Mouse (Mus musculus) hindbrain, embryonic 15.5 days (tissue): ENCODE data around the gene Gtf3c5. TPM values are rescaled to one million over a fixed set of nuclear protein-coding genes. Genes with fewer than 3 reads are reported as not detected.

Experiments used
- ATAC-seq: fragments of 200-750 bp; cut with Nextera tagmentation; 2 replicates; pipeline ENCODE4 v1.8.0; 2017; ENCODE audit warnings: low read depth, moderate number of reproducible peaks, moderate TSS enrichment; ENCODE audit not compliant: low FRiP score
- H3K27ac ChIP-seq: fragments of 300-500 bp; sonication (generic); replicated peaks from 2 replicates; pipeline ENCODE4 v1.5.1; 2015; ENCODE audit warnings: mild to moderate bottlenecking, inconsistent platforms
- H3K27me3 ChIP-seq: fragments of 300-500 bp; sonication (generic); 2 replicates; pipeline ENCODE4 v1.6.1; 2015; ENCODE audit warnings: control low read depth, inconsistent platforms
- H3K36me3 ChIP-seq: fragments of 300-500 bp; sonication (generic); 2 replicates; pipeline ENCODE4 v1.6.1; 2015; ENCODE audit warnings: control low read depth, inconsistent platforms
- H3K4me1 ChIP-seq: fragments of 300-500 bp; sonication (generic); replicated peaks from 2 replicates; pipeline ENCODE4 v1.6.1; 2015; ENCODE audit warnings: control low read depth, inconsistent platforms
- H3K4me2 ChIP-seq: fragments of 300-500 bp; sonication (generic); 2 replicates; pipeline ENCODE4 v1.6.1; 2015; ENCODE audit warnings: moderate library complexity, mild to moderate bottlenecking, inconsistent platforms
- H3K4me3 ChIP-seq: fragments of 300-500 bp; sonication (generic); 2 replicates; pipeline ENCODE4 v1.5.1; 2015; ENCODE audit warnings: mild to moderate bottlenecking, inconsistent platforms
- H3K9ac ChIP-seq: fragments of 300-500 bp; sonication (generic); 2 replicates; pipeline ENCODE4 v1.6.1; 2015; ENCODE audit warnings: inconsistent platforms
- H3K9me3 ChIP-seq: fragments of 300-500 bp; sonication (generic); 2 replicates; pipeline ENCODE4 v1.6.1; 2016; ENCODE audit warnings: control low read depth, inconsistent platforms
- WGBS: fragments of 180-500 bp; shearing (Covaris S2); methylation state at CpG from one replicate; pipeline ENCODE4 v1.1.7; 2015; 5-methylcytosine and 5-hydroxymethylcytosine counted together
- polyA plus RNA-seq: library from polyadenylated mRNA; unstranded; fragments of >200 nt; fragmentation: Nextera tagmentation; extraction: Ambion mirVana; gene quantifications from 2 replicates; pipeline ENCODE4 v1.2.1, GENCODE M21; 2015

Gene Gtf3c5
- polyA plus RNA-seq = 41.6 and 42.8 TPM in 2 replicates

DNA sequence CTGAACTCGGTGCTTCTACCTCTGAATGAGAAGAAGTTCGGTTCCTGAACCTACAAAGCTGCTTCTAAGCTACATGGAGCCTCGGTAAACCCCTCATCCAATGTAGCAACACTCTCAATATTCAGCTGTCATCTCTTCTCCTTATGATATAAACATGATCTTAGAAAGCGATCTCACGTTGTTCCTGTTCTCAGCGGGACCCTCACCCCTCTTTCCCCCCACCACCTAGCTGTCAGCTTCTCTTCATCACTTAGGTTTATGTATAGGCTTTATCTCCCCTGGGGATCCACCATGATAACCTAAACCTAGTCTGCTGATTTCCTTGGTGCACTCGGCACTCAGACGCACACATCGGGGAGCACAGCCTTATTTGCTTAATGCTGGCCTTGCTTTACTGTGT lies at the start of gene Gtf3c5:
Gtf3c5 (minus strand) TSS at position 101 of the 400 bp plus-strand sequence.
- no peaks in the 10 kb centered on the region for H3K27me3 ChIP-seq
- peak within 1 kb of the TSS; percentile 90 for H3K4me3 ChIP-seq
- H3K36me3 ChIP-seq = peaks cover 9% of the 10 kb centered on the region
- ATAC-seq = no peak
- H3K9me3 ChIP-seq = no peaks in the 10 kb centered on the region
- peak within 1 kb of the TSS; percentile 98 for H3K27ac ChIP-seq
- peaks cover 29% of the 10 kb centered on the region for H3K4me1 ChIP-seq
- peak within 1 kb of the TSS; percentile 71 for H3K9ac ChIP-seq
- WGBS = 78% methylated on average over 9 of the region's 9 CpGs
- H3K4me2 ChIP-seq = peak within 1 kb of the TSS; percentile 80

- H3K36me3 ChIP-seq = no peaks in the 10 kb centered on the region
- H3K27ac ChIP-seq = no peak overlapping the region
- H3K4me2 ChIP-seq = no peak overlapping the region
- H3K4me1 ChIP-seq = no peaks in the 10 kb centered on the region
- H3K27me3 ChIP-seq = no peaks in the 10 kb centered on the region; the same call in 1 of the 2 replicates
- H3K9ac ChIP-seq = no peak overlapping the region
- 53% methylated on average over 4 of the region's 4 CpGs for WGBS
- no peak overlapping the region for H3K4me3 ChIP-seq
- no peak for ATAC-seq
- no peaks in the 10 kb centered on the region for H3K9me3 ChIP-seq
These were observed 49.6 kb upstream of the Gtf3c5 start for GRCm38 (mm10) chr2:28633136-28633535.

DNA sequence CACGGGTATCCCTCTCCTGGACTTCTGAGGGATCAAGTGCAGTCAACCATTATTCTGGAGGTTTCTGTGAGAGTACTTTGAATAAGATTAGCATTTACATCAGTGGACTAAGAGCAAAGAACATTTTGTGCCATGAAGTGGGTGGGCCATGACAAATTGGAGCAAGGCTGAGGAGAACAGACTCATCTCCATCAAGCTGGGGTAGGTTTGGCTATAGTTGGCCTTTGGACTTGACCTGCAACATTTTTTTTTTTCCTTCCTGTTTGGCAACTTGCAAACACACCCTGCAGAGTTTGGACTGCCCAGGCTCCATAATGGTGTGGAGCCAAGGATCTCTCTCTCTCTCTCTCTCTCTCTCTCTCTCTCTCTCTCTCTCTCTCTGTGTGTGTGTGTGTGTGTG lies 49.1 kb upstream of the Gtf3c5 start:
- Histone ChIP-seq H3K27ac (no peak overlapping the region), H3K9me3 (no peaks in the 10 kb centered on the region), H3K9ac (no peak overlapping the region), H3K4me3 (no peak overlapping the region), H3K36me3 (no peaks in the 10 kb centered on the region), H3K4me1 (no peaks in the 10 kb centered on the region), H3K4me2 (no peak overlapping the region), H3K27me3 (no peaks in the 10 kb centered on the region; the same call in 1 of the 2 replicates)
- 61% methylated on average over 1 of the region's 1 CpGs for WGBS
- ATAC-seq = no peak

DNA sequence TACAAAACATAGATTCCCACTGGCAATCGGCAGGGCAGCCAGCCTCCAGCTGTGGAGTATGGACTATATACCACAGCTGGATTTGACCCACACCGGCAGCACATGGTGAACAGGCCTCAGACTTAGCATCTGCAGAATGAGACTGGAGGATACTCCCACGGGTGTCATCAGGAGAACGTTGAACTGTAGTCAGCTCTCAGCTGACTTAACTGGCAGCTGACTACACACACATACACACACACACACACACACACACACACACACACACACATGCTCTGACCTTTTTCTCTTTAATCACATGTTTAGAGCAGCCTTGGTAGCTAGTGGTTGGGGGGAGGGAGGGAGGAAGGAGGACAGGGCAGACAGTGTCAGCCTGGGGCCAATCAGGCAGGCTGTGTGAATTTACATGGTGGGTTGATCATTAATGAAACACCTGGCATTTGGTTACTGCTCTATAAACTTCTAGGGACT lies 46.4 kb upstream of the Gtf3c5 start:
- H3K9me3 ChIP-seq = no peaks in the 10 kb centered on the region
- H3K9ac ChIP-seq = no peak overlapping the region
- ATAC-seq = no peak
- no peak overlapping the region for H3K27ac ChIP-seq
- no peaks in the 10 kb centered on the region for H3K36me3 ChIP-seq
- H3K4me3 ChIP-seq = no peak overlapping the region
- H3K4me2 ChIP-seq = no peak overlapping the region
- 46% methylated on average over 4 of the region's 4 CpGs for WGBS
- no peaks in the 10 kb centered on the region; the same call in 1 of the 2 replicates for H3K27me3 ChIP-seq
- no peaks in the 10 kb centered on the region for H3K4me1 ChIP-seq

DNA sequence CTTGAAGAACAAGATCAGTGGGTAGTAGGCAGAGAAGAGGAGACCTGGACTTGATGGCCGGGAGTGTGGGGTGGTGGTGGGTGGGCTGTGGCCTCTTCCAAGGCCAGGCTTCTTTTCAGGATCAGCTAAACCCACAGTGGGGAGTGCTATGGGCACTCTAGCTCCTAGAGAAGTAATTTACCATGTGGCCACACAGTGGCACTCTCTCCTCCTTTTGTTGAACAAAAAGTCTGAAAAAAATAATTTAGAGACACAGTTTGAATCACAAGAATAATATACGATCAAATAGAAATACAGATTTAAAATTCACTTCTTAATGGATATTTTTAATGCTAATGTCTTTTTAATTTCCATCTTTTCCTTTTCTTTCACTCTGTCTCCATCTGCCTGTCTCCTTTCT lies 44.5 kb upstream of the Gtf3c5 start:
- 69% methylated on average over 2 of the region's 2 CpGs for WGBS
- Histone ChIP-seq H3K9me3 (no peaks in the 10 kb centered on the region), H3K4me3 (no peak overlapping the region), H3K27me3 (no peaks in the 10 kb centered on the region; the same call in 1 of the 2 replicates), H3K27ac (no peak overlapping the region), H3K9ac (no peak overlapping the region), H3K36me3 (no peaks in the 10 kb centered on the region), H3K4me2 (no peak overlapping the region), H3K4me1 (no peaks in the 10 kb centered on the region)
- no peak for ATAC-seq

- Histone ChIP-seq H3K4me2 (no peak overlapping the region), H3K9me3 (no peaks in the 10 kb centered on the region)
- ATAC-seq = no peak
These were observed 42.5 kb upstream of the Gtf3c5 start for GRCm38 (mm10) chr2:28626038-28626437.

DNA sequence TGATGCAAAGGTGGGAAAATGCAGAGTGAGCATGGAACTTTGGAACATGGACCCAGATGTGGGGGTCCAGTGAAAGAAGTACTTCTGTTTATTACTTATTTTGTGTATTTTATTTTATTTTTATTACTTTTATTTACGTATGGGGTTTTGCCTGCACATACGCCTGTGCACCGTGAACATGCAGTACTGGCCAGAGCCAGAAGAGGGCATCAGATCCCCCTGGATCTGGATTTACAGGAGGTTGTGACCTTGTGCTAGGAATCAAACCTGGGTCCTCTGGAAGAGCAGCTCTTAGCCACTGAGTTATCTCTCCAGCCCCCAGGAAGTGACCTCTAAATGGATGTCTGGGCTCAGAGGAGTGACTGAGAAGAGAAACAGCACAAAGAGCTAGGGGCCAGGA lies 41.3 kb upstream of the Gtf3c5 start:
- peaks cover 19% of the 10 kb centered on the region; the same call in 1 of the 2 replicates for H3K27me3 ChIP-seq
- H3K36me3 ChIP-seq = no peaks in the 10 kb centered on the region
- no peak overlapping the region for H3K9ac ChIP-seq
- H3K9me3 ChIP-seq = no peaks in the 10 kb centered on the region
- no peak overlapping the region for H3K27ac ChIP-seq
- 92% methylated on average over 3 of the region's 3 CpGs for WGBS
- no peak for ATAC-seq
- H3K4me2 ChIP-seq = no peak overlapping the region
- no peak overlapping the region for H3K4me3 ChIP-seq
- no peaks in the 10 kb centered on the region for H3K4me1 ChIP-seq

More at GRCm38 (mm10) chr2:28626038-28626437, 42.5 kb upstream of the Gtf3c5 start:
- Histone ChIP-seq H3K9ac (no peak overlapping the region), H3K27ac (no peak overlapping the region), H3K4me3 (no peak overlapping the region), H3K36me3 (no peaks in the 10 kb centered on the region), H3K4me1 (no peaks in the 10 kb centered on the region), H3K27me3 (peaks cover 14% of the 10 kb centered on the region; the same call in 1 of the 2 replicates)
- 85% methylated on average over 3 of the region's 3 CpGs for WGBS

GRCm38 (mm10) chr2:28622521-28623124 lies 39.1 kb upstream of the Gtf3c5 start:
- no peak for ATAC-seq
- no peaks in the 10 kb centered on the region for H3K36me3 ChIP-seq
- H3K9ac ChIP-seq = no peak overlapping the region
- H3K4me3 ChIP-seq = no peak overlapping the region
- no peaks in the 10 kb centered on the region for H3K9me3 ChIP-seq
- WGBS = 23% methylated on average over 10 of the region's 10 CpGs
- no peaks in the 10 kb centered on the region for H3K4me1 ChIP-seq
- no peak overlapping the region for H3K27ac ChIP-seq
- peaks cover 19% of the 10 kb centered on the region; the same call in 1 of the 2 replicates for H3K27me3 ChIP-seq
- H3K4me2 ChIP-seq = no peak overlapping the region

DNA sequence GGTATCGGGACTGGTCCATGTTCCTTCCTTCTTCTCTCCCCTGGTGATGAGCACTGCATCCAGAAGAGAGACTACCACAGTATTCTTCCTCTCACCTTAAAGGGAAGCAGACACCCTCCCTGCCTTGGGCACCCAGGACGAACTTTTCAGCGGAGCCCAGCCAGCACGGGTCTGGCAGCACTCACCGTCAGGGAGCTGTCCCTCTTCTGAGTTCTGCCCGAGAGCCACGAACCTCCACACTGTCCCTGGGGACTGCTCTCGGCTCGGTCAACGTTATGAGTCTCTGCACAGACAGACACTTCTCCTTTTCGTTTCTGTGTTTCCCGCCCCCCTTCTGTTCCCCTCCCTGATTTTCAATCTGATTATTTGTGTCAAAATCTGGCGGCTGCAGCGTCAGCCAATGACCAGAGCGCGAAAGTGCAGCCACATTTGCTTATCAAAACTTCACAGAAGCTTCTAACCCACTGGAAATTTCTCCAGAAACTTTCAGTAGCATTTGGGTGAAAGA lies 38.2 kb upstream of the Gtf3c5 start, which contains the start of gene Gfi1b:
Gfi1b (minus strand) TSS at position 319 of the 508 bp plus-strand sequence.
- WGBS = 5% methylated on average over 16 of the region's 16 CpGs
- Histone ChIP-seq H3K9me3 (no peaks in the 10 kb centered on the region), H3K27me3 (peaks cover 19% of the 10 kb centered on the region; the same call in 1 of the 2 replicates), H3K9ac (no peak within 1 kb of the TSS; the same call in 1 of the 2 replicates), H3K4me2 (peak within 1 kb of the TSS; percentile 1; the same call in 1 of the 2 replicates), H3K4me3 (no peak within 1 kb of the TSS), H3K36me3 (no peaks in the 10 kb centered on the region), H3K27ac (no peak within 1 kb of the TSS), H3K4me1 (no peaks in the 10 kb centered on the region)
- ATAC-seq = no peak

DNA sequence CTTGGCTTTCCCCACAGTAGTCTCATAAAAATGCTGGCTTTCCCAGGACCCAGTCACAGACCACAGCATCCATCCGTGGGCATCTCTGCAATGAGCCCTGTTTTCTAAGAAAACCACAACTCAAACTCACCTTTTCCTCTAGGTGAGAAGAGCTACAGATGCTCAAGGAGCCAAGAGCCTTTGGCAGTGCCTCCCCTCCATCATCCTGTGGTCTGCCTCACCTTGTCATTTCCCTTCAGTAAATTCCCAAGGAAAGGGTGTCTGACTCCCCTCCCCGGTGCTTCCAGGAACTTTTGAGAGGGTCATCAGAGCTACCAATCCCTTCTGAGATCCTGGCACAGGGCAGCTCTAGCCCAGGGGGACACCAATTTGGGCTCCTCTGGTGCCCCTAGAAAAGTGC lies 37.6 kb upstream of the Gtf3c5 start:
- Histone ChIP-seq H3K27me3 (peaks cover 19% of the 10 kb centered on the region; the same call in 1 of the 2 replicates), H3K27ac (no peak overlapping the region), H3K9me3 (no peaks in the 10 kb centered on the region), H3K9ac (no peak overlapping the region), H3K36me3 (no peaks in the 10 kb centered on the region), H3K4me3 (no peak overlapping the region), H3K4me2 (no peak overlapping the region), H3K4me1 (no peaks in the 10 kb centered on the region)
- 27% methylated on average over 2 of the region's 2 CpGs for WGBS
- ATAC-seq = no peak

GRCm38 (mm10) chr2:28620522-28620921 lies 37.0 kb upstream of the Gtf3c5 start:
- Histone ChIP-seq H3K27ac (no peak overlapping the region), H3K36me3 (no peaks in the 10 kb centered on the region), H3K27me3 (peaks cover 19% of the 10 kb centered on the region; the same call in 1 of the 2 replicates), H3K9ac (no peak overlapping the region), H3K4me2 (no peak overlapping the region), H3K9me3 (no peaks in the 10 kb centered on the region), H3K4me3 (no peak overlapping the region), H3K4me1 (no peaks in the 10 kb centered on the region)
- WGBS = 70% methylated on average over 10 of the region's 10 CpGs
- ATAC-seq = no peak

DNA sequence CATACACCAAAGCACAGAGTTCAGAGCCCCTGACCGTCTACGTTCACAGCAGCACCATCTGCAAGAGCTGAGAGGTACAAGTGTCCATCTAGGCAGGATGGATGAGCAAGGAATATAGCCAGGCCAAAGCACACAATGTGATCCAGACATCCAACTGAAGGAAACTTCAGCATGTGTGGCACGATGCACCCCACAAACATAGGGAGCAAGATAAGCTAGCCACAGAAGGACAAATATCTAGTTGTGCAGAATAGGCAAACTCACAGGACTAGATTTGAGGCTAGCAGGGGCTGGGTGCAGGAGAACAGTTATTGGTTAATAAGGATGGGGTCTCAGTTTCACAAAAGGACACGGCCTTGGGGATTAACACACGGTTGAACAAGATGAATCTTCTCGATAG lies 35.8 kb upstream of the Gtf3c5 start:
- no peak overlapping the region for H3K4me2 ChIP-seq
- ATAC-seq = no peak
- no peaks in the 10 kb centered on the region for H3K4me1 ChIP-seq
- H3K9me3 ChIP-seq = no peaks in the 10 kb centered on the region
- no peak overlapping the region for H3K4me3 ChIP-seq
- H3K27ac ChIP-seq = no peak overlapping the region
- peaks cover 19% of the 10 kb centered on the region; the same call in 1 of the 2 replicates for H3K27me3 ChIP-seq
- H3K36me3 ChIP-seq = no peaks in the 10 kb centered on the region
- 87% methylated on average over 6 of the region's 6 CpGs for whole genome bisulfite sequencing
- no peak overlapping the region for H3K9ac ChIP-seq
